Mouse (Mus musculus) lung, embryonic 14.5 days (tissue): ENCODE results near the gene Tmtc1. TPM values are rescaled to one million over a fixed set of nuclear protein-coding genes. Genes with fewer than 3 reads are reported as not detected.

Experiments
- ATAC-seq: fragments of 200-750 bp; cut with Nextera tagmentation; 2 replicates; pipeline ENCODE4 v1.8.0; 2017; ENCODE audit warnings: mild to moderate bottlenecking, moderate TSS enrichment, moderate library complexity; ENCODE audit not compliant: insufficient read depth
- DNase-seq: peaks from one replicate; pipeline ENCODE4 v3.0.0-alpha.2; 2015
- H3K27ac ChIP-seq: fragments of 300-500 bp; sonication (generic); 2 replicates; pipeline ENCODE4 v1.5.1; 2014; ENCODE audit warnings: low read depth, mild to moderate bottlenecking, moderate library complexity
- H3K27me3 ChIP-seq: fragments of 300-500 bp; sonication (generic); 2 replicates; pipeline ENCODE4 v1.6.1; 2014; ENCODE audit warnings: low read length, control low read depth; ENCODE audit not compliant: insufficient read depth
- H3K36me3 ChIP-seq: fragments of 300-500 bp; sonication (generic); 2 replicates; pipeline ENCODE4 v1.6.1; 2014; ENCODE audit warnings: control low read depth; ENCODE audit not compliant: insufficient read depth
- H3K4me1 ChIP-seq: fragments of 300-500 bp; sonication (generic); 2 replicates; pipeline ENCODE4 v1.6.1; 2014; ENCODE audit warnings: antibody characterized with exemption, control low read depth; ENCODE audit not compliant: insufficient read depth
- H3K4me2 ChIP-seq: fragments of 300-500 bp; sonication (generic); 2 replicates; pipeline ENCODE4 v1.6.1; 2014; ENCODE audit warnings: mild to moderate bottlenecking
- H3K4me3 ChIP-seq: fragments of 300-500 bp; sonication (generic); 2 replicates; pipeline ENCODE4 v1.5.1; 2014; ENCODE audit warnings: low read depth, low read length
- H3K9ac ChIP-seq: fragments of 300-500 bp; sonication (generic); 2 replicates; pipeline ENCODE4 v1.6.1; 2014
- H3K9me3 ChIP-seq: fragments of 300-500 bp; sonication (generic); 2 replicates; pipeline ENCODE4 v1.6.1; 2016; ENCODE audit warnings: low read depth, low read length, control low read depth
- CTCF ChIP-seq: IDR thresholded peaks from 2 replicates; pipeline ENCODE4 v1.5.1; 2016; ENCODE audit warnings: antibody characterized with exemption, low read depth
- WGBS: fragments of 180-500 bp; shearing (Covaris S2); extraction: QIAGEN DNeasy Blood & Tissue Kit; methylation state at CpG from one replicate; pipeline ENCODE4 v1.1.7; 2014; 5-methylcytosine and 5-hydroxymethylcytosine counted together
- polyA plus RNA-seq: library from polyadenylated mRNA; unstranded; fragments of >200 nt; fragmentation: Nextera tagmentation; extraction: Ambion mirVana; gene quantifications from 2 replicates; pipeline ENCODE4 v1.2.1, GENCODE M21; 2014

Gene Tmtc1
- polyA plus RNA-seq, 1 experiment from 2014 or later, result 3.6 TPM

DNA sequence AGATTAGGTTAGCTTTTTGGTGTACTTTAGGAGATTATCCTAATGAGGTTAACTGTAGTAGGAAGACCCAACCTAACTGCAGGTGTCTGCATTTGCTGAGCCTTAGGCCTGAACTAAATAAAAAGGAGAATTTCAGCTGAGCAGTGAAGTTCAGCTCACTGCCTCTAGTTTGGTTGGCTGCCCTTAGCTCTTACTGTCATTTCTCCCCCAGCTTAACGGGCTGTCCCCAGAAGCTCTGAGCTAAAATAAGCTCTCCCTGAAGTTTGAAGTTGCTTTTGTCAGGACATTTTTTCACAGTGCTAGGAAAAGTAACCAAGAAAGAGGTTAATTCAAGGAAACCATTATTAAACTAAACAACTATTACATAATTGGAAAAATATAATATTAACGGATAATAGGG lies 115.3 kb downstream of the Tmtc1 start:
- no peak overlapping the region for H3K27ac ChIP-seq
- no peaks in the 10 kb centered on the region for H3K27me3 ChIP-seq
- no peak overlapping the region for H3K4me3 ChIP-seq
- no peak for DNase-seq
- no peak for ATAC-seq
- H3K36me3 ChIP-seq, result no peaks in the 10 kb centered on the region
- H3K9me3 ChIP-seq, result no peaks in the 10 kb centered on the region
- WGBS, result 71% methylated on average over 2 of the region's 2 CpGs
- TF ChIP-seq CTCF, result no peak
- no peak overlapping the region for H3K9ac ChIP-seq
- no peaks in the 10 kb centered on the region for H3K4me1 ChIP-seq
- H3K4me2 ChIP-seq, result no peak overlapping the region

GRCm38 (mm10) chr6:148328130-148328529 lies 116.1 kb downstream of the Tmtc1 start:
- H3K4me3 ChIP-seq, result no peak overlapping the region
- H3K4me2 ChIP-seq, result no peak overlapping the region
- H3K9ac ChIP-seq, result no peak overlapping the region
- H3K27ac ChIP-seq, result no peak overlapping the region
- H3K4me1 ChIP-seq, result no peaks in the 10 kb centered on the region
- 79% methylated on average over 6 of the region's 6 CpGs for WGBS
- TF ChIP-seq CTCF, result no peak
- DNase-seq, result no peak
- no peaks in the 10 kb centered on the region for H3K27me3 ChIP-seq
- ATAC-seq, result no peak
- H3K9me3 ChIP-seq, result no peaks in the 10 kb centered on the region
- no peaks in the 10 kb centered on the region for H3K36me3 ChIP-seq

GRCm38 (mm10) chr6:148318736-148319135 lies 125.5 kb downstream of the Tmtc1 start:
- Histone ChIP-seq H3K4me3 (no peak overlapping the region), H3K27ac (no peak overlapping the region), H3K9me3 (no peaks in the 10 kb centered on the region), H3K4me1 (no peaks in the 10 kb centered on the region), H3K27me3 (no peaks in the 10 kb centered on the region), H3K4me2 (no peak overlapping the region), H3K9ac (no peak overlapping the region), H3K36me3 (no peaks in the 10 kb centered on the region)
- DNase-seq (peak; percentile 59), ATAC-seq (peak; percentile 90)
- no peak for TF ChIP-seq CTCF

DNA sequence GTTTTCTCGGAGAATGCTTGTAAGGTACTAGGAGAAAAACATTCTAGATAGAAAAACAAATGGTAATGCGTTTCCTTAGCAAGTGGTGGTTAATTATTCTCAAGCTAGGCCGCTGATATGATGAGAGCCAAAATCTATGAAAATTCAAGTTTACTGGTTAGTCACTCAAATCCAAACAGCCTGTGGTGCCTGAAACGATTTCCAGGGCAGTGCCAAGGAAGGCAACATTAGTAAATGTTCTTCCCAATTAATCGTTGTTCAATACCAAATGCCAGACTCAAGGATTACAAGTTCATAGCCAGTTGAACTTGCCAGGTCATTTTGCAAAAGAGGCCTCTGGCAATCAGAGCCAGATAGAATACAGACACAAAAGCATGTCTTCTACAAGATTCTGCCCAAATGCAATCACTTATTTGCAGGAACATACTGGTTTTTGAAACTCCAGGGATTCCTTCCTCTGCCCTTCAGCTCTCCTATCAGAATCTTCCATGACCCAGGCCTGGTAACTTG lies 128.6 kb downstream of the Tmtc1 start:
- TF ChIP-seq CTCF, result no peak
- Histone ChIP-seq H3K27ac (no peak overlapping the region), H3K27me3 (no peaks in the 10 kb centered on the region), H3K4me2 (no peak overlapping the region), H3K4me3 (no peak overlapping the region), H3K36me3 (no peaks in the 10 kb centered on the region), H3K9ac (no peak overlapping the region), H3K9me3 (no peaks in the 10 kb centered on the region), H3K4me1 (no peaks in the 10 kb centered on the region)
- ATAC-seq, result no peak
- WGBS, result 72% methylated on average over 5 of the region's 5 CpGs
- no peak for DNase-seq

- TF ChIP-seq CTCF, result no peak
- Histone ChIP-seq H3K27ac (no peak overlapping the region), H3K9me3 (no peaks in the 10 kb centered on the region), H3K4me3 (no peak overlapping the region), H3K36me3 (no peaks in the 10 kb centered on the region), H3K4me1 (no peaks in the 10 kb centered on the region), H3K27me3 (no peaks in the 10 kb centered on the region), H3K4me2 (no peak overlapping the region), H3K9ac (no peak overlapping the region)
- ATAC-seq, result no peak
- DNase-seq, result no peak
Observed at GRCm38 (mm10) chr6:148315106-148315505, 129.1 kb downstream of the Tmtc1 start.

DNA sequence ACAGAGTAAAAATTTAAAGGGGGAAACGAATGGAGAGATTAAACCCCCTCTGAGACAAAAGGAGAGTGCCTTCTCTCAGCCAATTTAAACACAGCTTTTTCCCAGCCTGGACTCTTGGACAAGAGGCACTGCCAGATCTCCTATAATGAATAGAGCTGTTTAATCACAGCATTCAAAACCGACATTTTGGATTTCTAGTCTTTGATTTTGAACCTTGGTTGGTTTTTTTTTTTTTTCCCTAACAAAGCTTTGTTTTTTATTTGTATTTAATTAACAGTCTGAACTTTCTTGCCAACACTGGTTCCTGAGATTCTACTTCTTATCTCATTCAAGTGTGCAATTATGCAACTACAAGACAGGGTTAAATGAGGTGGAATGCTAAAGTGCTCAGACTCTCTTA lies 133.2 kb downstream of the Tmtc1 start:
- Histone ChIP-seq H3K4me3 (no peak overlapping the region), H3K9me3 (no peaks in the 10 kb centered on the region), H3K4me1 (no peaks in the 10 kb centered on the region), H3K4me2 (no peak overlapping the region), H3K27ac (no peak overlapping the region), H3K27me3 (no peaks in the 10 kb centered on the region), H3K9ac (no peak overlapping the region), H3K36me3 (no peaks in the 10 kb centered on the region)
- no peak for ATAC-seq
- WGBS, result 20% methylated on average over 2 of the region's 2 CpGs
- DNase-seq, result no peak
- TF ChIP-seq CTCF, result no peak

- no peak for TF ChIP-seq CTCF
- H3K27ac ChIP-seq, result no peak overlapping the region
- no peak overlapping the region for H3K4me2 ChIP-seq
- H3K9me3 ChIP-seq, result no peaks in the 10 kb centered on the region
- WGBS, result 94% methylated on average over 5 of the region's 5 CpGs
- H3K9ac ChIP-seq, result no peak overlapping the region
- no peaks in the 10 kb centered on the region for H3K36me3 ChIP-seq
- ATAC-seq (no peak), DNase-seq (no peak)
- no peaks in the 10 kb centered on the region for H3K27me3 ChIP-seq
- H3K4me1 ChIP-seq, result no peaks in the 10 kb centered on the region
- no peak overlapping the region for H3K4me3 ChIP-seq
Observed at GRCm38 (mm10) chr6:148305821-148306220, 138.4 kb downstream of the Tmtc1 start.

GRCm38 (mm10) chr6:148305191-148305590 lies 139.0 kb downstream of the Tmtc1 start:
- Histone ChIP-seq H3K4me2 (no peak overlapping the region), H3K27ac (no peak overlapping the region), H3K36me3 (no peaks in the 10 kb centered on the region), H3K9me3 (no peaks in the 10 kb centered on the region), H3K9ac (no peak overlapping the region), H3K27me3 (no peaks in the 10 kb centered on the region), H3K4me1 (no peaks in the 10 kb centered on the region), H3K4me3 (no peak overlapping the region)
- no peak for TF ChIP-seq CTCF
- ATAC-seq (no peak), DNase-seq (no peak)
- 69% methylated on average over 3 of the region's 3 CpGs for WGBS
